Mouse (Mus musculus): ENCODE measurements around the gene Mical1.
A peak's percentile ranks its signal among the peaks of the same experiment; 100 is the strongest.

Mical1 gene

GRCm38 (mm10) chr10:41476171-41477017 lies at the start of gene Mical1:
Gene Mical1, plus strand, starts transcription at chr10:41476314.
- peak; percentile 44 to 65 for DNase-seq (ENCODE audit: low spot score in 2 of 2)

DNA sequence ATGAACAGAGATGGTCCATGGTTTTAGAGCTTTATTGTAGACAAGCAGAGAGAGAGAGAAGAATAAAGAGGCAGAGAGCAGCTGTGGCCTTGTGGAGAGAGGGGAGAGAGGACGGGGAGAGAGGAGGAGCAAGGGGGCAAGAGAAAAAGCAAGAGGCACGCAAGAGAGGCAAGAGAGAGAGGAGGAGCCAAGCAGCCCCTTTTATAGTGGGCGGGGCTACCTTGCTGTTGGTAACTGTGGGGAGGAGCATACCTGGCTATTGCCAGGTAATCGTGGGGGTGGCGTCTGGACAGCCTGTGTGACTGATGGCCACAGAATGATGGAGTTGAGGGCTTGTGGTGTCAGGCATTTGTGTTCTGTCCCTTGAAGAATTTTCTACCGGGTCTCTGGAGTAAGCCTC lies 49.7 kb upstream of the Mical1 start:
- no peak for DNase-seq (ENCODE audit: low spot score in 2 of 2)

DNA sequence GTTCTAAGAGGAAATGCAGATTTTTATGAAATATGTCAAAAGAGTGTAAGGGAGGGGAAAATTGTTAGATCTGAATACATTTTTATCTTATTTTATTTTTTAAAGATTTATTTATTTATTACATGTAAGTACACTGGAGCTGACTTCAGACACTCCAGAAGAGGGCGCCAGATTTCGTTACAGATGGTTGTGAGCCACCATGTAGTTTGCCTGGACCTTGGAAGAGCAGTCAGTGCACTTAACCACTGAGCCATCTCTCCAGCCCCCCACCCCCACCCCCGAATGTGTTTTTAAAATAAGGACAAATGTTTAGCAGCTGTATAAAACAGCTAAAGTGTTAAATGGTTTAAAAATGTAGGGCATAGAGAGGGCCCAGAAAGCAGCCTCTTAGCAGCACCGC lies 41.5 kb upstream of the Mical1 start:
- peak in 1 of 2 experiments; percentile 37 for DNase-seq (ENCODE audit: low spot score in 2 of 2)

GRCm38 (mm10) chr10:41435141-41435540 lies 41.0 kb upstream of the Mical1 start:
- DNase-seq (ENCODE audit: low spot score in 2 of 2): no peak

GRCm38 (mm10) chr10:41448216-41448615 lies 27.9 kb upstream of the Mical1 start:
- no peak for DNase-seq (ENCODE audit: low spot score in 2 of 2)

- no peak for DNase-seq (ENCODE audit: low spot score in 2 of 2)
Measured at GRCm38 (mm10) chr10:41449684-41450083, 26.4 kb upstream of the Mical1 start.

GRCm38 (mm10) chr10:41450137-41450670 lies 25.9 kb upstream of the Mical1 start, which contains the start of gene Zbtb24:
Gene Zbtb24, plus strand, starts transcription at chr10:41450383.
- peak; percentile 92 to 96 for DNase-seq (ENCODE audit: low spot score in 2 of 2)

DNA sequence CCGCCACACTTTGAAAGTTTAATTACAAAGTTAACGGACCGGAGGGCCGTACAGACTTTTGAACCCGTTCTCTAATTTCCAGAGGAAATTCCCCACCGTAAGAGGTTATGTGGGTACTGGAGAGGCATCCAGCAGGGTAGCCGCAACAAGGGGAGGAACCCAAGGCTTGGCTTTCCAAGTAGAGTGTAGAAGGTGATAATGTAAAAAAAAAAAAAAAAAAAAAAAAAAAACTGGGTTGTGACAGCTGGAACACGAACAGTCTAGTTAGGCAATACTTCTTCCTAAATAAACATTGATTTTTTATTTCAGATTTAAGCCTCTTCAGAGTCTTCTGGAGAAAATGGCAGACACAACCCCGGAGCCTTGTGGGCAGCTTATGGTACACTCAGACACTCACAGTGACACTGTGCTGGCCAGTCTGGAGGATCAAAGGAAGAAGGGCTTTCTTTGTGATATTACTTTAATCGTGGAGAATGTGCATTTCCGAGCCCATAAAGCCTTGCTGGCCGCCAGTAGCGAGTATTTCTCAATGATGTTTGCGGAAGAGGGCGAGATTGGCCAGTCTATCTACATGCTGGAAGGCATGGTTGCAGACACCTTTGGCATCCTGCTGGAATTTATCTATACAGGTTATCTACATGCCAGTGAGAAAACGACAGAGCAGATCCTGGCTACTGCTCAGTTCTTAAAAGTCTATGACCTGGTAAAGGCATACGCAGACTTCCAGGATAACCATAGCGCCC lies 25.2 kb upstream of the Mical1 start:
- DNase-seq (ENCODE audit: low spot score in 2 of 2): no peak

GRCm38 (mm10) chr10:41451656-41452055 lies 24.5 kb upstream of the Mical1 start:
- DNase-seq (ENCODE audit: low spot score in 2 of 2): no peak

DNA sequence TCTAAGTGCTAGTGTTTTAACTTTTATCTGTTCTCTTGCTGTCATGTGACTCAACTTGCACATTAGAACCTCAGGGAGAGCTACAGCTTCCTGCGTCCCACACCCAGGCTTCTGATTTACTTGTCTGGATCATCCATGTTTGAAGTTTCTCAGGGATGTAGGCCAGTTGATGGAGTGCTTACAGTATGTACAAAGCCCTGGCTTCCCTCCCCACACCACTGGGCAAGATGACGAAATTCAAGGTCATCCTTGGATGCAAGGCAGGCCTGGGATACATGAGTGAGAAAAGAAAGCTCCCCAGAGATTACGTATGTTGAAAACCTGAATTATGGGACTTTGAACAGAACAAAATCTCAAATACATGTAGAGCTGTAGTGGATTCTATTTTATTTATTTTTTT lies 23.3 kb upstream of the Mical1 start:
- DNase-seq (ENCODE audit: low spot score in 2 of 2): no peak

DNA sequence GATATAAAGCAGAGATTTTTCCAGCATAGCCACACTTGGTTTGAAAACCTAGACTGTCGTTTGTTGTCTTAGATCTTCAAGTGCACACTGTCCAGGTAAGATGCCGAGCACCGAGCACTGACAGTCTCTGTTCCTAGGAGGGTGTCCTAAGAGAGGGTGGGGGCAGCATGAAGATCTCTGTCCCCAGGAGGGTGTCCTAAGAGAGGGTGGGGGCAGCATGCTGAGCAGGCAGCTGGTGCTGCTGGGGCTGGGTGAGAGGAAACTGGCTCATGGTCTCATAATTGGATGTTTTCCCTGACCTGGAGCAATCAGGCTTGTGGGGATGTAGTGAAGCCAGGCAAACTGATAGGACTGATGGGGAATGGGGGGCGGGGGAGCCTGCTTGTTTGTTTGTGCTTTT lies 16.1 kb upstream of the Mical1 start:
- DNase-seq (ENCODE audit: low spot score in 2 of 2): no peak

- no peak for DNase-seq (ENCODE audit: low spot score in 2 of 2)
Measured at GRCm38 (mm10) chr10:41460501-41460900, 15.6 kb upstream of the Mical1 start.

- DNase-seq (ENCODE audit: low spot score in 2 of 2): no peak
Measured at GRCm38 (mm10) chr10:41461057-41461722, 14.9 kb upstream of the Mical1 start.

- no peak for DNase-seq (ENCODE audit: low spot score in 2 of 2)
Measured at GRCm38 (mm10) chr10:41464401-41464955, 11.6 kb upstream of the Mical1 start.

- DNase-seq (ENCODE audit: low spot score in 2 of 2): no peak
Measured at GRCm38 (mm10) chr10:41467325-41467724, 8.8 kb upstream of the Mical1 start.

DNA sequence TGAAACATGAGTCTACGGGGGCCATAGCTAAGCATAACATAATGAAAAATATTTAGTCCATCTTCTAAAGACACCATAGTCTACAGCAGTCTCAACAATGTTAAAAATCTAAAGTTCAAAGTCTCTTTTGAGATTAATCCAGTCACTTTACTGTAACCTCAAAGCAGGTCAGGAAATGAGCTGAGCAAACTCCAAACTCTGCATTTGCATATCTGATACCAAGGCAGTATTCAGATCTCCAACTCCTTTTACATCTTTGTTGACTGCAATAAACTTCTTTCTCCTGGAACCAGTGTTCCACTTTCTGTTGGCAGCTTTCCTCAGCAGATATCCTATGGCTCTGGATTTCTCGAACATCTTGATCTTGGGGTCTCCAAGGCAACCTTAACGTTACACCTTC lies 5.4 kb upstream of the Mical1 start:
- DNase-seq (ENCODE audit: low spot score in 2 of 2): no peak

- DNase-seq (ENCODE audit: low spot score in 2 of 2): no peak
Measured at GRCm38 (mm10) chr10:41472534-41472933, 3.6 kb upstream of the Mical1 start.

DNA sequence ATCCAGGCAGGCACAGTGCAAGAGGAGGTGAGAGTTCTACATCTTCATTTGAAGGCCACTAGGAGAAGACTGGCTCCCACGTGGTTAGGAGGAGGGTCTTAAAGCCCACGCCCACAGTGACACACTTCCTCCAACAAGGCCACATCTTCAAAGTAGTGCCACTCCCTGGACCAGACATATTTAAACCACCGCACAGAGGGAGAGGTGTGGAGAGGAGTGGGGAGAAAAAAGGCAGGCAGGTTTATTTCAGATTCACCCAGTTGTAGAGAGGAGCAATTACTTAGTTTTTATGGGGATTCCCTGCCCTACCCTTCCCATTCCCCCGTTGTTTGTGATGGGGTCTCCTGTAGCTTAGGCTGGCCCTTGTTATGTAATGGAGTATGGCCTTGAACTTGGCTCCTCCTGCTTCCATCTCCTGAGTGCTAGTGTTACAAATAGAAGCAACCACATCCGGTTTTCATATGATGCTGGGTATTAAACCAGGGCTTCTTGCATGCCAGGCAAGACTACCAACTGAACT lies 3.1 kb upstream of the Mical1 start:
- no peak for DNase-seq (ENCODE audit: low spot score in 2 of 2)

- peak in 1 of 2 experiments; percentile 13 for DNase-seq (ENCODE audit: low spot score in 2 of 2)
Measured at GRCm38 (mm10) chr10:41473782-41474468, 2.2 kb upstream of the Mical1 start.

DNA sequence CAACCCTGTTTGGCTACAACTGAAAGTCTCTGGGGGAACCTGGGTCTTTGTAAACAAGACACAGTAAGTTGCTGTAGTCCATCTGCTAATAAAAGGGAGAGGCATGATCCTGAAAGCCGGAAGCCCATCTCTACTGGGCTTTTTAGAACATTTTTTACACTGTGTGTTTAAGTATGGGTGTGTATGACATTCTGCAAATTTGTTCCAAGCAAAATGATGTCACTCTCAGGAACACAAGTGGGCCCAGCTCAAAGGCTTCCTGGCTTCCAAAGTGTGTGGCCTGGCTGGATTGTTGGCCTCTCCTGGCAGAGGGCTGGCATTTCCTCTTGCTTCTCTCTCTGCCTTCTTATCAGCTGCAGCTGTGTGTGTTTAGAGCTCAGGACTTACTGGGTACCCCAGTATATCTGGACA lies 1.1 kb upstream of the Mical1 start:
- DNase-seq (ENCODE audit: low spot score in 2 of 2): no peak

DNA sequence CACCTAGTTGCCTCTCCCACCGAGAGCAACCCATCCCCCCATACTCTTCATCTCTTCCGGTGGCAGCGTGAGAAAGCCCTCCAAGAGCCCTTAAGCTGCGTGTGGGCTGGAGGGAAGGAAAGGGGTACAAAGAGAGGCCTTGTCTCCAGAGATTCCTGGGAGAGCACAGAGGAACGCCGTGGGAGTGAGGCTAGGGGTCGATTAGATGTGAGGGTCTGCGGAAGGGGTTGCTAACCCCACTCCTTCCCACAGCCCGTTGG lies 834 bp downstream of the Mical1 start:
- DNase-seq (ENCODE audit: low spot score in 2 of 2): no peak

All from spleen, postnatal 14 days (tissue).